Mouse (Mus musculus): Measurements from ENCODE around the gene Dgkd.
"Not testable (repeated sequence)": the region's sequence is repeated elsewhere in the genome, so short reads cannot be mapped to it uniquely, and the experiment has no call there.

GRCm38 (mm10) chr1:87827476-87827875, 25.6 kb upstream of the Dgkd start:
- TF ChIP-seq POLR2A (IDR thresholded peaks at IDR 0.05; ENCODE audit: borderline replicate concordance, control insufficient read depth, low read depth, low read length); CTCF (IDR thresholded peaks at IDR 0.05; ENCODE audit: control insufficient read depth, insufficient read depth, low read length): not testable (repeated sequence)

All from bone marrow, adult 2 months (tissue).